Mouse (Mus musculus): ENCODE data around the gene Rad54l. TPM values are rescaled to one million over a fixed set of nuclear protein-coding genes. Genes with fewer than 3 reads are reported as not detected.

The Rad54l gene
- 79.1 and 79.2 TPM in 2 replicates for polyA plus RNA-seq (2014; fragmentation: Nextera tagmentation; extraction: Ambion mirVana)

- peak; percentile 94 for DNase-seq (ENCODE audit: low spot score)
- Histone ChIP-seq H3K27ac (ENCODE audit: low read depth, low read length) (no peak within 1 kb of the TSS; the same call in 1 of the 2 replicates), H3K4me3 (ENCODE audit: low read depth, low read length) (peak within 1 kb of the TSS; percentile 64), H3K9me3 (ENCODE audit: control insufficient read depth, low read length) (no peaks in the 10 kb centered on the region), H3K4me1 (replicated peaks; ENCODE audit: control insufficient read depth, insufficient read depth, low read length) (peaks cover 2% of the 10 kb centered on the region; the same call in 1 of the 2 replicates), H3K9ac (ENCODE audit: low read length) (peak within 1 kb of the TSS; percentile 62), H3K4me2 (ENCODE audit: low read depth, low read length, severe bottlenecking) (peak within 1 kb of the TSS; percentile 77), H3K36me3 (ENCODE audit: control insufficient read depth, insufficient read depth, low read length) (peaks cover 5% of the 10 kb centered on the region; the same call in 1 of the 2 replicates), H3K27me3 (ENCODE audit: control insufficient read depth, insufficient read depth, low read length) (no peaks in the 10 kb centered on the region)
- WGBS: 4% methylated on average over 24 of the region's 24 CpGs
- ATAC-seq (replicated peaks; ENCODE audit: low FRiP score): peak; percentile 99
Observed at GRCm38 (mm10) chr4:116123602-116124519, at the start of gene Rad54l, which contains the start of gene Pomgnt1. Gene Rad54l (minus strand): TSS chr4:116123690. Gene Pomgnt1 (plus strand): TSS chr4:116123840.

- Histone ChIP-seq H3K27me3 (ENCODE audit: control insufficient read depth, insufficient read depth, low read length) (no peaks in the 10 kb centered on the region), H3K27ac (ENCODE audit: low read depth, low read length) (no peak within 1 kb of the TSS), H3K4me2 (ENCODE audit: low read depth, low read length, severe bottlenecking) (no peak within 1 kb of the TSS), H3K36me3 (ENCODE audit: control insufficient read depth, insufficient read depth, low read length) (no peaks in the 10 kb centered on the region), H3K9ac (ENCODE audit: low read length) (no peak within 1 kb of the TSS), H3K9me3 (ENCODE audit: control insufficient read depth, low read length) (no peaks in the 10 kb centered on the region), H3K4me3 (ENCODE audit: low read depth, low read length) (no peak within 1 kb of the TSS), H3K4me1 (replicated peaks; ENCODE audit: control insufficient read depth, insufficient read depth, low read length) (peaks cover 3% of the 10 kb centered on the region; the same call in 1 of the 2 replicates)
- DNase-seq (ENCODE audit: low spot score) (no peak), ATAC-seq (replicated peaks; ENCODE audit: low FRiP score) (no peak)
- WGBS: 84% methylated on average over 6 of the region's 6 CpGs
Observed at GRCm38 (mm10) chr4:116173072-116173471, 49.6 kb upstream of the Rad54l start, which contains the start of the genes 1700042G07Rik and Gm49337. Gene 1700042G07Rik (plus strand): TSS chr4:116173372. Gene Gm49337 (plus strand): TSS chr4:116173384.

GRCm38 (mm10) chr4:116169353-116169672 is 45.8 kb upstream of the Rad54l start:
- Histone ChIP-seq H3K27ac (ENCODE audit: low read depth, low read length) (no peak overlapping the region), H3K9me3 (ENCODE audit: control insufficient read depth, low read length) (no peaks in the 10 kb centered on the region), H3K4me3 (ENCODE audit: low read depth, low read length) (no peak overlapping the region), H3K4me1 (replicated peaks; ENCODE audit: control insufficient read depth, insufficient read depth, low read length) (no peaks in the 10 kb centered on the region), H3K27me3 (ENCODE audit: control insufficient read depth, insufficient read depth, low read length) (no peaks in the 10 kb centered on the region), H3K9ac (ENCODE audit: low read length) (no peak overlapping the region), H3K4me2 (ENCODE audit: low read depth, low read length, severe bottlenecking) (no peak overlapping the region), H3K36me3 (ENCODE audit: control insufficient read depth, insufficient read depth, low read length) (no peaks in the 10 kb centered on the region)
- DNase-seq (ENCODE audit: low spot score): no peak
- ATAC-seq (replicated peaks; ENCODE audit: low FRiP score): peak; percentile 40; the same call in 1 of the 2 replicates
- WGBS: 77% methylated on average over 3 of the region's 3 CpGs

- H3K4me2 ChIP-seq (ENCODE audit: low read depth, low read length, severe bottlenecking): no peak overlapping the region
- H3K36me3 ChIP-seq (ENCODE audit: control insufficient read depth, insufficient read depth, low read length): no peaks in the 10 kb centered on the region
- no peak overlapping the region for H3K9ac ChIP-seq (ENCODE audit: low read length)
- H3K4me1 ChIP-seq (replicated peaks; ENCODE audit: control insufficient read depth, insufficient read depth, low read length): no peaks in the 10 kb centered on the region
- H3K4me3 ChIP-seq (ENCODE audit: low read depth, low read length): no peak overlapping the region
- ATAC-seq (replicated peaks; ENCODE audit: low FRiP score) (peak; percentile 78), DNase-seq (ENCODE audit: low spot score) (peak; percentile 81)
- no peaks in the 10 kb centered on the region for H3K27me3 ChIP-seq (ENCODE audit: control insufficient read depth, insufficient read depth, low read length)
- WGBS: 81% methylated on average over 7 of the region's 8 CpGs
- H3K9me3 ChIP-seq (ENCODE audit: control insufficient read depth, low read length): no peaks in the 10 kb centered on the region
- H3K27ac ChIP-seq (ENCODE audit: low read depth, low read length): no peak overlapping the region
Observed at GRCm38 (mm10) chr4:116168617-116169352, 45.3 kb upstream of the Rad54l start.

- Histone ChIP-seq H3K27me3 (ENCODE audit: control insufficient read depth, insufficient read depth, low read length) (no peaks in the 10 kb centered on the region), H3K4me3 (ENCODE audit: low read depth, low read length) (no peak within 1 kb of the TSS), H3K4me1 (replicated peaks; ENCODE audit: control insufficient read depth, insufficient read depth, low read length) (no peaks in the 10 kb centered on the region), H3K9ac (ENCODE audit: low read length) (no peak within 1 kb of the TSS), H3K36me3 (ENCODE audit: control insufficient read depth, insufficient read depth, low read length) (no peaks in the 10 kb centered on the region), H3K9me3 (ENCODE audit: control insufficient read depth, low read length) (no peaks in the 10 kb centered on the region), H3K4me2 (ENCODE audit: low read depth, low read length, severe bottlenecking) (no peak within 1 kb of the TSS), H3K27ac (ENCODE audit: low read depth, low read length) (no peak within 1 kb of the TSS)
- DNase-seq (ENCODE audit: low spot score) (no peak), ATAC-seq (replicated peaks; ENCODE audit: low FRiP score) (no peak)
- 30% methylated on average over 7 of the region's 7 CpGs for WGBS
Observed at GRCm38 (mm10) chr4:116167404-116167803, 43.9 kb upstream of the Rad54l start, which contains the start of gene Tspan1. Gene Tspan1 (minus strand): TSS chr4:116167601.

GRCm38 (mm10) chr4:116165708-116166407 is 42.4 kb upstream of the Rad54l start:
- H3K4me2 ChIP-seq (ENCODE audit: low read depth, low read length, severe bottlenecking): no peak overlapping the region
- DNase-seq (ENCODE audit: low spot score) (no peak), ATAC-seq (replicated peaks; ENCODE audit: low FRiP score) (no peak)
- H3K9ac ChIP-seq (ENCODE audit: low read length): no peak overlapping the region
- 79% methylated on average over 8 of the region's 8 CpGs for WGBS
- H3K36me3 ChIP-seq (ENCODE audit: control insufficient read depth, insufficient read depth, low read length): no peaks in the 10 kb centered on the region
- no peaks in the 10 kb centered on the region for H3K9me3 ChIP-seq (ENCODE audit: control insufficient read depth, low read length)
- H3K27me3 ChIP-seq (ENCODE audit: control insufficient read depth, insufficient read depth, low read length): no peaks in the 10 kb centered on the region
- H3K27ac ChIP-seq (ENCODE audit: low read depth, low read length): no peak overlapping the region
- no peak overlapping the region for H3K4me3 ChIP-seq (ENCODE audit: low read depth, low read length)
- H3K4me1 ChIP-seq (replicated peaks; ENCODE audit: control insufficient read depth, insufficient read depth, low read length): no peaks in the 10 kb centered on the region

- no peak overlapping the region for H3K9ac ChIP-seq (ENCODE audit: low read length)
- H3K4me3 ChIP-seq (ENCODE audit: low read depth, low read length): no peak overlapping the region
- WGBS: 83% methylated on average over 2 of the region's 2 CpGs
- no peak overlapping the region for H3K4me2 ChIP-seq (ENCODE audit: low read depth, low read length, severe bottlenecking)
- no peak for DNase-seq (ENCODE audit: low spot score)
- no peaks in the 10 kb centered on the region for H3K36me3 ChIP-seq (ENCODE audit: control insufficient read depth, insufficient read depth, low read length)
- no peaks in the 10 kb centered on the region for H3K9me3 ChIP-seq (ENCODE audit: control insufficient read depth, low read length)
- H3K4me1 ChIP-seq (replicated peaks; ENCODE audit: control insufficient read depth, insufficient read depth, low read length): no peaks in the 10 kb centered on the region
- H3K27ac ChIP-seq (ENCODE audit: low read depth, low read length): no peak overlapping the region
- ATAC-seq (replicated peaks; ENCODE audit: low FRiP score): no peak
- H3K27me3 ChIP-seq (ENCODE audit: control insufficient read depth, insufficient read depth, low read length): no peaks in the 10 kb centered on the region
Observed at GRCm38 (mm10) chr4:116164759-116165554, 41.5 kb upstream of the Rad54l start.
